Mouse (Mus musculus) layer of hippocampus, adult 11-12 months (tissue): Measurements from ENCODE around the gene Cav1.
A peak's percentile ranks its signal among the peaks of the same experiment; 100 is the strongest.

ENCODE experiments used
- DNase-seq: peaks from one replicate; pipeline ENCODE4 v3.0.0; 2022; ENCODE audit warnings: low spot score

The Cav1 gene

DNA sequence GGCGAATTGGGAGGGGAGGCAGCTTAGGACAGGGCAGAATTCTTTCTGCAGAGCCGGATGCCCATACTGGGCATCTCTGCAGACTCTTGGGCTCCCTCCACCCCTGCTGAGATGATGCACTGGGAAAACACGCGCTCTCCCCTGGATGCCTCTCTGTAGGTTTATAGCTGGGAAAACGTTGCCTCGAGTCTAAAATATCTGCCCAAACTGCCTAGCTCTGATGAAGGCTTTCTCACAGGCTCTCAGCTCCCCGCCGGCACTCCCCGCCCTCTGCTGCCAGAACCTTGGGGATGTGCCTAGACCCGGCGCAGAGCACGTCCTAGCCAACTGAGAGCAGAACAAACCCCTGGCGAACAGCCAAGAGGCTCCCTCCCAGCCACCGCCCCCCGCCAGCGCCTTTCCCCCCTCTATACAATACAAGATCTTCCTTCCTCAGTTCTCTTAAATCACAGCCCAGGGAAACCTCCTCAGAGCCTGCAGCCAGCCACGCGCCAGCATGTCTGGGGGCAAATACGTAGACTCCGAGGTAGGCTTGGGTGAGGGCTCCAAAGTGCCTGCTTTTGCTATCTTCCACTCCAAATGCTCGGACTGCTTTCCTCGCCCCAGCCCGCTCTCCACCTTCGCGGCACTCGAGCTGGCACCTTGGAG is at the start of gene Cav1:
Gene Cav1, plus strand, starts transcription at position 382 of the 648 bp plus-strand sequence.
- DNase-seq = peak; percentile 56

DNA sequence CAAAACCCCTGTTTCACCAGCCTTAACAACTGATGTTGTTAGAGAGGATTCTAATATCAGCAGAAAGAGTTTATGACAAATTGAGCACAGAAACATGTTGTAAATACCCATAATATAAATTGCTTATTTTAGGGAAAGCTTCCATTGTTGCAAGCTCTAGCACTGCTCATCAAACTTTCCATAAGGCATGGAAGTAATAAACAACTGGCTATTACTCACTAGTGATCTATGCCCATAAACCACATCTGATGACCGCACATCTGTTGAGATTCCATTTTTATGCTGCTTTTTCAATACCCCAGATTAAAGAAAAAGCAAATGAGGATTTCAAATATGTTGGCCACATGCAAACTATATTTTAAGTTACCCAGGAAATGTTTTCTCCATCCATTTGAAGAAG is 48.0 kb upstream of the Cav1 start:
- DNase-seq = no peak

DNA sequence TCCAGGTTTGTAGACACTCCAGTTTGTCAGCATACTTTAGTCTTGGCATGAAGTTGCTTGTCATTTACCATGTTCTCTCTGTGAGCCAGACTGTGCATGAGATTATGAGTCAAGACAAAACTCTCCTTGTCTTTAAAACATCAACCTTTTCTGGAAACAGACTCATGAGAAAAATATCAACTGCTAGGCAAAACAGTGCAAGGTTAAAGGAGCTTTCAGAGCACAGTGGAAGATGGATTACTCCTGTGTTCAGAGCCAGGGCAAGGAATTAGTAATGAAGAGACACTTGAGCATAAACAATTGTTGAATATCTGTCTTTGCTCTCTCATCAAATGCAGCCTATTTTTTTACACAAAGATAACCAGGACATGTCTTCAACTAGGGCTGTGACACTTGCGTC is 47.2 kb upstream of the Cav1 start:
- DNase-seq = no peak

GRCm38 (mm10) chr6:17262786-17263185 is 43.3 kb upstream of the Cav1 start:
- DNase-seq = no peak

GRCm38 (mm10) chr6:17265043-17265442 is 41.1 kb upstream of the Cav1 start:
- DNase-seq = no peak

- DNase-seq = no peak
Observed at GRCm38 (mm10) chr6:17266466-17266865, 39.7 kb upstream of the Cav1 start.

DNA sequence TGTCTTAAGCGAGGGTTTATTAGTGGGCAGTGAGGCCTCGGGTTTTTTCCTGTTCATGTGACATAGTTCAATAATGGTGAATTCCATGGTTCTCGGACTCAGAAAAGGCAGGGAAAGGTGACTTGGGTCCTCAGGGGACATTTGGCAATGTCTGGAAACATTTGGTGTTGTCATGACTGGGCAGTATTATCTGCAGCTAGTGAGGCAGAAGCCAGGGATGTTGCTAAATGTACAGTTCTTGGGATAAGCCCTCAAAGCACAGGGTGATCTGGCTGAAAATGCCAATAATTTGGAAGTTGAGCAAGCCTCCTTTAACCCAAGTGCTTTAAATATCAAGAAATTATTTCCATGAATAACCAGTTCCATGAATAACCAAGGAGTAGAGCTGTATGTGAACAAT is 27.8 kb upstream of the Cav1 start:
- DNase-seq = no peak

- peak; percentile 53 for DNase-seq
Observed at GRCm38 (mm10) chr6:17280939-17281756, 25.0 kb upstream of the Cav1 start, which contains the start of gene Cav2. Gene Cav2, plus strand, starts transcription at chr6:17281185.

- no peak for DNase-seq
Observed at GRCm38 (mm10) chr6:17281757-17282092, 24.4 kb upstream of the Cav1 start.

DNA sequence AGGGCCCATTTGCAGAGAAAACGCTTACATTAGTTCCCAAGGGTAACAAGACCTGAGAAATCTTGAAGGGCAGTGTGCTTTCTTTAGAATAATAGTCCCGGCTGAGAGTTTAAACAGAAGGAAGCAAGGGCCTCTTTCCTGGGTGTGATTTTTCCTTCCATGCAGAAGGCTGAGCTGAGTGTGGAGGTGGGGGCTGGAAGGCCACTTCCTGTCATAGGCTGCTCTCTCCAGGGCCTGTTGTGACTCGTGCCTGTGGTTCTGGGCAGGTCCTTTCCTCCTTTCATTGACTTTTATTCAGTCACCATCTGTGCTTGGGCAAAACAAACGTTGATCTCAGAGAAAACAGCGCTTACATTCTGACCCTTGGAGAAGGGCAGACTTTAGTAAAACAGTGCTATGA is 24.0 kb upstream of the Cav1 start:
- DNase-seq = no peak

GRCm38 (mm10) chr6:17283834-17284233 is 22.3 kb upstream of the Cav1 start:
- no peak for DNase-seq

GRCm38 (mm10) chr6:17286381-17286780 is 19.8 kb upstream of the Cav1 start:
- no peak for DNase-seq

- no peak for DNase-seq
Observed at GRCm38 (mm10) chr6:17295116-17295515, 11.0 kb upstream of the Cav1 start.

DNA sequence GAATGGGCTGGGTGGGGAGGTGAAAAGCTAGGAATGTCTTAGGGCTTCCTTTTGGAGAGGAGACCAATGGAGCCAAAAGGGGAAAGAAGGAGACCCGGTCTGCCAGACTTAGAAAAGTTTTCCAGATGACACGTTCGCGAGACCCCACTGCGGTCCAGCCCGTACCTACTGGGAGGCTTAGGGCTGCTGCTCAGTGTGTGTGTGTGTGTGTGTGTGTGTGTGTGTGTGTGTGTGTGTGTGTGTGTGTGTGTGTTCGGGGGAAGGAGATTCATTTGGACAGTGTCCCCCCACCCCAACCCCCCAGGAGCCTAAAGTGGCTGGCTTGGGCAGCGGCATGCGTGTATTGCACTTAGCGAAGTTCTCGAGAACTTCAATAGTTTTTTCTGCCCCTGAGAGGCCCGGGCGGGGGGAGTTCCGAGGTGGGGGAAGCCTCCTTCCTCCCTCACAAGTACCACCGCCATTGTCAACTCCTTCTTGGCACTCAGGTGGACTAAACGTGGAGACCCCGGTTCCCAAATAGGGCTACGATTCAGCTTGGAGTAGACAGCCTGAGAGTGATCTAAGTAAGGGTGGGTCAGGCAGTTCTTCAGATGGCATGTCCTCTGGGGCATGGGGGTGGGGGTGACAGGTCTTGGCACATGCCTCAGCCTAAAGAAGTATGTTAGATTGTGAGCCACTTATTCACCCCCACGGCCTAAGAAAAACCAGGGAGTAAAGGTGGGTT is 629 bp downstream of the Cav1 start:
- no peak for DNase-seq

GRCm38 (mm10) chr6:17307461-17308115 is 1.5 kb downstream of the Cav1 start:
- DNase-seq = peak; percentile 44

DNA sequence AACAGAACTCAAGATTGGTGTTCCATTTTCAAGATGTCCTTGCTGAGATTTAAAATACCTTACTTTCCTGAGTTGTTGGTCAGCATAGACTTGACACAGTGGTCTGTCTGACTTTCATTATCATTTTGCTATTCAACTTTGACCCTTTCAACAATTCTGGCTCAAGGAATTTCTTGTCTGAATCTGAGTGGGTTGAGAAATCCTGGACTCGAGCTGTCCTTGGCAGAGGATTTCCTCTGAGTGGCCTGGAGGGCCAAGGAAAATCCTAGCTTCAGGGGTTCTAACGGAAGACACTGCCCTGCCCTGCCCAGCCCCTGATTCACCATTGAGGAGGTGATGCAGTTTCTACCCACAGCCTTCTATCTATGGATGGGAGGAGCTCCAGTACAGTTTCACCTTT is 2.5 kb downstream of the Cav1 start:
- DNase-seq = no peak

- no peak for DNase-seq
Observed at GRCm38 (mm10) chr6:17309260-17309659, 3.1 kb downstream of the Cav1 start.

GRCm38 (mm10) chr6:17314241-17314640 is 8.1 kb downstream of the Cav1 start:
- DNase-seq = no peak

DNA sequence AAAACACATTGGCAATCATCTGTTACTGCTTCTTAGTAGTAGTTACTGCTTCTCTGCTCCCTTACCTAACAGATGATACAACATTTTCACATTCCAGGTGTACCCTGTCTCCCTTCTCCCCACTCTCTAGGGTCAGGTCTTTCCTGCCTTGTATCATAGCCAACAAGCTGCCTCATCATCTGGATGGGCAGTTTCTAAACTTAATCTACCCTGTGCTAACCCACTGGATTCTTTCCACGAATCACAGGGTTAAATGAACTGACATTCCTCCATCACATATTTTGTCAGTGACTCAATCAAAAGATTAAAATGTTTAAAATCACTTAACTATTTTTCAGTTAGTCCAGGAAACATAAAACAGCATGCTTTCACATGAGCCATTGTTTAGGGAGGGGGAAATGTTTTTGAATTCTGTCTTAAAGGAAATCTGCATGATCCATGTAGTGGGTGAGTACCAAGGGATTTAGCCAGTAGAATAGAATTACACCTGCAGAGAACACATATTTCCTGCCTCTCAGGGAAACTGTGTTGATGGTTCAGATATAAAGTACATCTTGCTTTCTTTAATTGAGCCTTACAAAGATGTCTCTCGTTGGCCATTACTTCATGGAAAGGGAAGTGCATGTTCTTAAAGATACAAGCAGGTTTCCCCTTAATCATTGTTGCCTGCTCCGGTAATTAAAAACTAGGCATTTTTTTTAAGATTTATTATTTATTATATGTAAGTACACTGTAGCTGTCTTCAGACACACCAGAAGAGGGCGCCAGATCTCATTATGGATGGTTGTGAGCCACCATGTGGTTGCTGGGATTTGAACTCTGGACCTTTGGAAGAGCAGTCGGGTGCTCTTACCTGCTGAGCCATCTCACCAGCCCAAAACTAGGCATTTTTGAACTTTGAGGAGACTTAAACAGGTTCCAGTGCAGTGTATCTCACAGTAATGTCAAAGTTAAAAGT is 8.8 kb downstream of the Cav1 start:
- DNase-seq = no peak

- no peak for DNase-seq
Observed at GRCm38 (mm10) chr6:17316294-17317166, 10.4 kb downstream of the Cav1 start.
